Mouse (Mus musculus) CH12.LX (cell line): ENCODE results near the gene Grm5.

Source experiments
- CTCF ChIP-seq, 2 experiments: IDR thresholded peaks in 1 of 2; conservative IDR thresholded peaks in 1 of 2; 2 replicates each; pipeline ENCODE4 v1.5.1; 2011 to 2012; ENCODE audit warnings: low read depth in 2 of 2, low read length in 2 of 2, improper control_type of control experiment in 1 of 2, inconsistent platforms in 1 of 2, mild to moderate bottlenecking in 1 of 2, moderate library complexity in 1 of 2
- EP300 ChIP-seq: IDR thresholded peaks from 2 replicates; pipeline ENCODE4 v1.6.1; 2011; ENCODE audit warnings: low read length, improper control_type of control experiment
- ETS1 ChIP-seq: conservative IDR thresholded peaks from 2 replicates; pipeline ENCODE4 v1.6.1; 2012; ENCODE audit warnings: low read depth, mild to moderate bottlenecking, inconsistent platforms, low read length, improper control_type of control experiment, moderate library complexity
- JUND ChIP-seq: conservative IDR thresholded peaks from 2 replicates; pipeline ENCODE4 v1.6.1; 2011; ENCODE audit warnings: low read depth, low read length, improper control_type of control experiment
- MAX ChIP-seq: IDR thresholded peaks from 2 replicates; pipeline ENCODE4 v1.6.1; 2011; ENCODE audit warnings: low read length, improper control_type of control experiment
- MXI1 ChIP-seq: IDR thresholded peaks from 2 replicates; pipeline ENCODE4 v1.6.1; 2011; ENCODE audit warnings: mild to moderate bottlenecking, low read depth, low read length, improper control_type of control experiment
- NRF1 ChIP-seq: IDR thresholded peaks from 2 replicates; pipeline ENCODE4 v1.6.1; 2014; ENCODE audit warnings: low read depth, mild to moderate bottlenecking, inconsistent platforms, low read length, improper control_type of control experiment, moderate library complexity
- POLR2A ChIP-seq: IDR thresholded peaks from 2 replicates; pipeline ENCODE4 v1.6.1; 2011; ENCODE audit warnings: low read depth, mild to moderate bottlenecking, improper control_type of control experiment, low read length
- RAD21 ChIP-seq: IDR thresholded peaks from 2 replicates; pipeline ENCODE4 v1.6.1; 2011; ENCODE audit warnings: low read depth, mild to moderate bottlenecking, low read length, improper control_type of control experiment, moderate library complexity
- SIN3A ChIP-seq: IDR thresholded peaks from 2 replicates; pipeline ENCODE4 v1.6.1; 2012; ENCODE audit warnings: low read length, improper control_type of control experiment, inconsistent platforms
- ZC3H11A ChIP-seq: IDR thresholded peaks from 2 replicates; pipeline ENCODE4 v1.6.1; 2012; ENCODE audit warnings: low read depth, mild to moderate bottlenecking, inconsistent platforms, low read length, improper control_type of control experiment
- ZMIZ1 ChIP-seq: IDR thresholded peaks from 2 replicates; pipeline ENCODE4 v1.6.1; 2012; ENCODE audit warnings: low read depth, mild to moderate bottlenecking, inconsistent platforms, low read length, improper control_type of control experiment

DNA sequence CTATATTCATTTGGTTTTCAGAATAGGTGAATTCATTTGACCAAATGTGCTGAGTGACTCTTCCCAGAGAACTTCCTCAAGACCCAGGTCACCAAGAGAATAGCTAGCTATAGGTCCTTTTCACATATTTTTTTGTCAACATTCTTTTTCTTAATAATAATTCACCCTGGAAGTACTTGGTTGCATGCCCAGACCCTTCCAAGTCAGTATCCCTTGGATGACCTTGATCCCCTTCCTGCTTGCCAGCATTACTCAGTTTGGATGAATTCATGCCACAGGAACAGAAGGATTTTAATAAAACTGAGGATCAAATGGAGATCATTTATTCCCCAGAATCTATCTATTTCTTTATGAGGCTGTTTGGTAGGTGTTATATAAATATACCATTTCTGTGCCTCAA lies 44.9 kb upstream of the Grm5 start:
- TF ChIP-seq EP300 (no peak), MXI1 (no peak), ZC3H11A (no peak), NRF1 (no peak), MAX (no peak), ZMIZ1 (no peak), RAD21 (no peak), POLR2A (no peak), CTCF (conservative IDR thresholded peaks at IDR 0.05 in 1 of 2, IDR thresholded peaks at IDR 0.05 in 1 of 2; ENCODE audit: low read depth in 2 of 2, low read length in 2 of 2) (no peak), JUND (no peak), SIN3A (no peak), ETS1 (no peak)
